Mouse (Mus musculus) embryonic facial prominence, embryonic 10.5 days (tissue): ENCODE data around the gene Dynlt1c. TPM values are rescaled to one million over a fixed set of nuclear protein-coding genes. Genes with fewer than 3 reads are reported as not detected.
A peak's percentile ranks its signal among the peaks of the same experiment; 100 is the strongest.
"Not testable (repeated sequence)": the region's sequence is repeated elsewhere in the genome, so short reads cannot be mapped to it uniquely, and the experiment has no call there.

Experiments used
- DNase-seq: peaks from one replicate; pipeline ENCODE4 v3.0.0-alpha.2; 2017; ENCODE audit warnings: low spot score
- H3K27ac ChIP-seq: fragments of 300-500 bp; sonication (generic); replicated peaks from 2 replicates; pipeline ENCODE4 v1.5.1; 2016; ENCODE audit warnings: mild to moderate bottlenecking
- H3K27me3 ChIP-seq: fragments of 300-500 bp; sonication (generic); replicated peaks from 2 replicates; pipeline ENCODE4 v1.6.1; 2016; ENCODE audit warnings: low read depth, mild to moderate bottlenecking; ENCODE audit not compliant: poor library complexity, severe bottlenecking
- H3K36me3 ChIP-seq: fragments of 300-500 bp; sonication (generic); replicated peaks from 2 replicates; pipeline ENCODE4 v1.6.1; 2016; ENCODE audit warnings: mild to moderate bottlenecking, moderate library complexity
- H3K4me1 ChIP-seq: fragments of 300-500 bp; sonication (generic); 2 replicates; pipeline ENCODE4 v1.6.1; 2016
- H3K4me3 ChIP-seq: fragments of 300-500 bp; sonication (generic); 2 replicates; pipeline ENCODE4 v1.5.1; 2016; ENCODE audit warnings: mild to moderate bottlenecking, moderate library complexity
- H3K9me3 ChIP-seq: fragments of 300-500 bp; sonication (generic); 2 replicates; pipeline ENCODE4 v1.6.1; 2016; ENCODE audit warnings: mild to moderate bottlenecking
- WGBS: fragments of 180-500 bp; shearing (Covaris S2); methylation state at CpG from one replicate; pipeline ENCODE4 v1.1.7; 2016; 5-methylcytosine and 5-hydroxymethylcytosine counted together
- polyA plus RNA-seq: library from polyadenylated mRNA; unstranded; fragments of >200 nt; fragmentation: Nextera tagmentation; extraction: Ambion mirVana; gene quantifications from 2 replicates; pipeline ENCODE4 v1.2.1, GENCODE M21; 2016

Gene Dynlt1c
- polyA plus RNA-seq, 1 experiment from 2014 or later: 43.0 TPM

- DNase-seq, H3K4me1 ChIP-seq, H3K27ac ChIP-seq, H3K9me3 ChIP-seq, H3K27me3 ChIP-seq, H3K4me3 ChIP-seq: not testable (repeated sequence)
- 97% methylated on average over 8 of the region's 8 CpGs for WGBS
- H3K36me3 ChIP-seq: peaks cover 11% of the 10 kb centered on the region
Measured at GRCm38 (mm10) chr17:6646841-6647240, 45.4 kb downstream of the Dynlt1c start.

- not testable (repeated sequence) for DNase-seq, H3K9me3 ChIP-seq, H3K27me3 ChIP-seq, H3K4me3 ChIP-seq, H3K27ac ChIP-seq, H3K4me1 ChIP-seq
- WGBS: 92% methylated on average over 3 of the region's 3 CpGs
- H3K36me3 ChIP-seq: peaks cover 11% of the 10 kb centered on the region
Measured at GRCm38 (mm10) chr17:6647452-6647851, 46.0 kb downstream of the Dynlt1c start.

DNA sequence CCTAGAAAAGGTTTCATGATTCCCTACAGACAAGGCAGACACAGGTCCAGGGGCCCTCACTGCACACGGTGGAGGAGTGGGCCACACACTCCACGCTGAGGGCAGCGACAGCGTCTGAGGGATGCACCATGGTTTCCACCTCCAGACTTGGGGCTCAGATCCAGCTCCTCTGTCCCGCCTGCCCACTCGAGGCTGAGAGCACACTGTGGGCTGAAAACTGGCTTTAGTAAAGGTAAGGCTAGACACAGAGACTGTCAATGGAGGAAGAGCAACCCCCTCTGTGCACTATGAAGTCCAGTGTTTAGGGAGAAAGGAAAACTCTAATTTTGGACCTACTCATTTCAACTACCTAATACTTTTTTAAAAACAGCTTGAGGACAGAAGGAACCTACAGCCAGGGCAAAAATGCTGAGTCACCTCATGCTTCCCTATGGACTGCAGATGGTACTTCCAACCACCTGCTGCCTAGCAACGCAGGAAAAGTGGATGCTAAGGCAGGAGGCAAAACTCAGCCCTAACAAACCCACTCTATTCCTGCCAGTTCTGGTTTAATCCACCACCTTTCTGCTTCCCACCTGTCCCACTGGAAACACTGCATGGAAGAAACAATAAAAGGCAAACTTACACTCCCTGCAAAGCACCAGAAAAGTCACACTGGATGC, 49.6 kb downstream of the Dynlt1c start:
- not testable (repeated sequence) for H3K4me1 ChIP-seq, H3K27ac ChIP-seq, DNase-seq, H3K27me3 ChIP-seq, H3K9me3 ChIP-seq, H3K4me3 ChIP-seq
- WGBS: 92% methylated on average over 7 of the region's 7 CpGs
- H3K36me3 ChIP-seq: peaks cover 11% of the 10 kb centered on the region

- H3K4me1 ChIP-seq, H3K27ac ChIP-seq, H3K27me3 ChIP-seq, H3K9me3 ChIP-seq, DNase-seq, H3K36me3 ChIP-seq, H3K4me3 ChIP-seq: not testable (repeated sequence)
- 88% methylated on average over 4 of the region's 5 CpGs for WGBS
Measured at GRCm38 (mm10) chr17:6653341-6653946, 52.0 kb downstream of the Dynlt1c start.

DNA sequence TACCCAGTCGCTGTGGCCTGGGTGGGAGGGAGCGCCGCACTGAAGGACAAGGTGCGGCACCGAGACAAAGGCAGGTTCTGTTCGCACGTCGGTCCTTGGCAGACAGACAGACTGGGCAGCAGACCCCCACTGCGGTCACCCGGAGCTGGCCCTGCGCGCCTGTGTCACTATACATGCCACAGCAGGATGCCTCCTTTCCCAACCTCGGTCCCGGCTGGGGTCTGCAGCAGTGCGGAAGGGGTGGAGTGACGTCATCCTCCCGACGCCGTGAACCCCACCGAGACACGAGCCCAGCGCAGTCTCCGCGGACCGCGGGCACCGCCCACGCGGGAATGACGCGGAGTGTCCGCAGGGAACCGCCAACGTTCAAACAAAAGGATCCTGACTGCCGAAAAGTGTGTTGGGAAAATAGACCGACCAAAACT, 53.6 kb downstream of the Dynlt1c start:
- H3K36me3 ChIP-seq, H3K4me1 ChIP-seq, H3K9me3 ChIP-seq, H3K27me3 ChIP-seq: not testable (repeated sequence)
- DNase-seq: peak; percentile 89
- Histone ChIP-seq H3K4me3 (peak overlapping the region; percentile 62), H3K27ac (peak overlapping the region; percentile 84)
- WGBS: under 1% methylated on average over 36 of the region's 36 CpGs

DNA sequence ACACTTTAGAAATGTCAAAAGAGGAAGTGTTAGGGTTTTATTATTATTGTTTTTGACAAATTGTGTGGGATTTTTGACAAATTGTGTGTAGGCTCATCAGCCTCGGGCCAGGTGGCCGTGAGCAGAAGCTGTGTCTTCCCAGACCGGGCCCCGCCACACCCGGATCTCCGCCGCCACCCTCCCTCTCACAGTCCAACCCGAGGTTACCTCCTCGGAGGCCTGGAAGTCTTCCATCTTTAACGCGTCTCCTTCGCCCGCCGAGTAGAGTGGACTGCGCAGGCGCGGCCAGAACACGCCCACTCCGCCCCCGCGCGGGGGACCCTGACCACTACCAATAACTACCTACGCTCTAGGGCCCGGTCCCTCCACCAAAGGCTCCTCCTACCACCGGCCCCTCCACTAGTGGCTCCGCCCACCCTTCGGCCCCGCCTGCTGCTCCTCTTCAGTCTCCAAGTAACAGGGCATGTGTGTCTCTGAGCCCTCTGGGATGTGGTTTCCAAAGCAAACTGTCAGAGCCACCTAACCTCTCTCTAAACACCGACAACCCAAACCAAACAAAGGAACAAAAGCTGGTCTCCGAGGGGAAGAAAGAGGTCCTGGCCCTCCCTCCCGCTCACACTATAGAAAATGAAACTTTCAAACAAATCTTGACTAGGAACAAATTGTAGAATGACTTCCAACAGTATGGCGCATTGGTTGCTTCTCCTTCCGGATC, 54.3 kb downstream of the Dynlt1c start, which contains the start of gene Dynlt1f:
Gene Dynlt1f (minus strand): TSS at position 334 of the 715 bp plus-strand sequence.
- peak within 1 kb of the TSS; percentile 84 for H3K27ac ChIP-seq
- not testable (repeated sequence) for H3K27me3 ChIP-seq, H3K4me1 ChIP-seq, H3K36me3 ChIP-seq, H3K9me3 ChIP-seq
- peak; percentile 35 for DNase-seq
- peak within 1 kb of the TSS; percentile 62 for H3K4me3 ChIP-seq
- WGBS: 4% methylated on average over 29 of the region's 33 CpGs

DNA sequence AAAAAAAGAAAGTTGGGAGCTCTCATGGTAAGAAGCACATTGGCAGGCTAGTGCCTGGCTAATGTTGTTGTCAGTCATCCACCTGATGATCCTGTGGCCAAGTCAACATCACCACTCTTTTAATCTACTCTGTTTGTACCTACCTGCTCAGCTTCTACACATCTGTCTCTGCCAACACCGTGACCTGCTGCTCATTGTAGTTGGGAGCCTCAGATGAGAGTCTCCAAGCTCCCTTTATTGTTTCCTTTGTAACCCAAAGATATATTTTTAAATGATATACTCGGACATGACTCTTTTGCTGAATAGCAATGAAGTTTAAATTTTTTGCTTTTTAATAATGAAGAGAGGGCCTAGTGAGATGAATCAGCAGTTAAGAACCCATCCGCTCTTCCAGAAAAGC, 55.0 kb downstream of the Dynlt1c start:
- WGBS: 78% methylated on average over 3 of the region's 3 CpGs
- H3K27ac ChIP-seq, H3K36me3 ChIP-seq, H3K4me1 ChIP-seq, H3K27me3 ChIP-seq, DNase-seq, H3K9me3 ChIP-seq, H3K4me3 ChIP-seq: not testable (repeated sequence)

- WGBS: 89% methylated on average over 6 of the region's 7 CpGs
Measured at GRCm38 (mm10) chr17:6658801-6659200, 57.3 kb downstream of the Dynlt1c start, which contains the start of gene Sytl3. Gene Sytl3, plus strand, starts transcription at chr17:6659093.

More at GRCm38 (mm10) chr17:6658801-6659200, 57.3 kb downstream of the Dynlt1c start, which contains the start of gene Sytl3:
- DNase-seq, H3K27me3 ChIP-seq, H3K4me3 ChIP-seq, H3K4me1 ChIP-seq, H3K36me3 ChIP-seq, H3K27ac ChIP-seq, H3K9me3 ChIP-seq: not testable (repeated sequence)

Other genes starting within 250 kb of the Dynlt1c start
- 495 TPM in 2 replicates for gene Dynlt1b, start 171.6 kb upstream of the Dynlt1c start, polyA plus RNA-seq
- gene Dynlt1f, start 54.2 kb downstream of the Dynlt1c start, polyA plus RNA-seq: 307 and 328 TPM in 2 replicates
- 0.10 TPM in 1 of 2 replicates, not detected in the other for gene Sytl3, start 57.4 kb downstream of the Dynlt1c start, polyA plus RNA-seq
- 51.6 and 55.0 TPM in 2 replicates for gene Ezr, start 181.1 kb downstream of the Dynlt1c start, polyA plus RNA-seq